Mouse (Mus musculus): ENCODE results near the gene Pabpn1. TPM values are rescaled to one million over a fixed set of nuclear protein-coding genes. Genes with fewer than 3 reads are reported as not detected.

The Pabpn1 gene
- polyA plus RNA-seq, 1 experiment: 168 TPM

DNA sequence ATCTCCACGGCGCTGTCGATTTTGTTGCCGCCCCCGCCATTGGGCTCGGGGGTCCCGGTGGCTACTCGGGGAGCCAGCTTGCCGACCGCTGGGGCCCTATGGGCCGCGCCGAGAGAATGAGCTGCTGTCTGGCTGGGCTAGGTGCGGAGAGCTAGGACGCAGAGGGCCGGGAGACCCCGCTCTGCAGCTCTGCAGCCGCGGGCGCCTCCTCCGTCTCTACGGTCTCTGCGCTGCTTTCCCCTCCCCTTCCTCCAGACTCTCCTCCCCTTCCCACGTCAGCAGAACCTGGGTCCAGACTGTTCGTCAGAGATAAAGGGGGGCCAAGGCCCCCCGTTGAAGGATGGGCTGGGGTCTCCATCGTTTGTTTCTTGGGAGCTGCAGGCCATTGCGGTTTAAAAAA lies 20.6 kb downstream of the Pabpn1 start, which contains the start of gene Slc22a17:
Gene Slc22a17 (minus strand): TSS at position 247 of the 400 bp plus-strand sequence.
- Histone ChIP-seq H3K27ac (ENCODE audit: insufficient read depth, low read length) (no peak within 1 kb of the TSS), H3K4me3 (ENCODE audit: insufficient read depth, low read length) (peak within 1 kb of the TSS; percentile 67), H3K4me1 (ENCODE audit: control insufficient read depth, insufficient read depth, low read length) (no peaks in the 10 kb centered on the region)
- TF ChIP-seq CTCF (IDR thresholded peaks at IDR 0.05; ENCODE audit: borderline replicate concordance, insufficient read depth, low read length) (no peak), POLR2A (IDR thresholded peaks at IDR 0.05; ENCODE audit: low read depth, low read length) (peak; percentile 96)

DNA sequence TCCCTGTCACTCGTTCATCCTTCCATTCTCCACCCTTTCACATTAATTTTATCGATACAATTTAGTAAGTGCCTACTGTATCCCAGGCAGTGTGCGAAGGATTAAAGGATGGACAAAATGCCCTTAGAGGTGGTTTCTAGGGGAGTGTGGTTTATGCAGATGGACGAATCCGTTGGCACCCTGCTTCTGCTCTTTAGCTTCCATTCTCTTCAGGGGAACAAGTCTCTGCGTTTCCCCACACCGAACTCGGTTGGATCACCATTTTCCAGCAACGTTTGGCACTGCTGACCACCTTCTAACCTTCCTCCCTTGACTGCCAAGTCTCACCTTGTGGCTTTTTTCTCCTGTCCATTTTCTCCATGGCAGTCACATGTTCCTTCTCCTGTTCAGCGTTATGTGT lies 21.0 kb downstream of the Pabpn1 start:
- Histone ChIP-seq H3K4me3 (ENCODE audit: insufficient read depth, low read length) (peak overlapping the region; percentile 67), H3K27ac (ENCODE audit: insufficient read depth, low read length) (no peak overlapping the region), H3K4me1 (ENCODE audit: control insufficient read depth, insufficient read depth, low read length) (no peaks in the 10 kb centered on the region)
- no peak for TF ChIP-seq POLR2A (IDR thresholded peaks at IDR 0.05; ENCODE audit: low read depth, low read length)
- TF ChIP-seq CTCF (IDR thresholded peaks at IDR 0.05; ENCODE audit: borderline replicate concordance, insufficient read depth, low read length): no peak

DNA sequence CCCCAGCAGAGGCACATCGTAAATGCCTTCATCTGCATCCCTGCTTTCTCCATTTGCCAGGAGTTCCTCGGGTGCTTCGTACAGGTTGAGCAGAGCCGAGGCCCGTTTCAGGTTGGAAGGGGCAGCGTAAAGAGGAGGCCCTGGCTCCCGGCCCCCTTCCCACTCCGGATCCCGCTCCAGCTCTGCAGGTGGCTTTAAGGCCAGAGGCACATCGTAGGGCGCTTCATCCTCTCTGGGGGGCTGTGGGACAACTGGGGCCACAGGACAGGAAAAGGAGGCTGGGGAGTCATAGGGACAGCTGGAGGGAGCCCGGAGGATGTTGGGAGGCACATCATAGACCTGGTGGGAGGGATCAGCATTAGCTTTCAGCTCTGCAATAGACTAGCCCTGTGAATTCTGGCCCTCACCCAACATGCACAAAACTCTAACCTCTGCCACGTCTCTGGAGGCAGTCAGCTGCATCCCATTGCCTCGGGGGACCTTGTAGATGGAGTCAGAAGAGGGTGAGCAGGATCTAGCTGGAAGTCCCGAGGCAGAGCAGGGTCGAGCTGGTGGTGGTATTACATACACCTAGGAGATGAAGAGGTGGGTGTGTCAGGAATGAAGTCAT lies 27.9 kb downstream of the Pabpn1 start:
- Histone ChIP-seq H3K4me1 (ENCODE audit: control insufficient read depth, insufficient read depth, low read length) (no peaks in the 10 kb centered on the region), H3K4me3 (ENCODE audit: insufficient read depth, low read length) (no peak overlapping the region), H3K27ac (ENCODE audit: insufficient read depth, low read length) (no peak overlapping the region)
- TF ChIP-seq CTCF (IDR thresholded peaks at IDR 0.05; ENCODE audit: borderline replicate concordance, insufficient read depth, low read length): no peak
- no peak for TF ChIP-seq POLR2A (IDR thresholded peaks at IDR 0.05; ENCODE audit: low read depth, low read length)

DNA sequence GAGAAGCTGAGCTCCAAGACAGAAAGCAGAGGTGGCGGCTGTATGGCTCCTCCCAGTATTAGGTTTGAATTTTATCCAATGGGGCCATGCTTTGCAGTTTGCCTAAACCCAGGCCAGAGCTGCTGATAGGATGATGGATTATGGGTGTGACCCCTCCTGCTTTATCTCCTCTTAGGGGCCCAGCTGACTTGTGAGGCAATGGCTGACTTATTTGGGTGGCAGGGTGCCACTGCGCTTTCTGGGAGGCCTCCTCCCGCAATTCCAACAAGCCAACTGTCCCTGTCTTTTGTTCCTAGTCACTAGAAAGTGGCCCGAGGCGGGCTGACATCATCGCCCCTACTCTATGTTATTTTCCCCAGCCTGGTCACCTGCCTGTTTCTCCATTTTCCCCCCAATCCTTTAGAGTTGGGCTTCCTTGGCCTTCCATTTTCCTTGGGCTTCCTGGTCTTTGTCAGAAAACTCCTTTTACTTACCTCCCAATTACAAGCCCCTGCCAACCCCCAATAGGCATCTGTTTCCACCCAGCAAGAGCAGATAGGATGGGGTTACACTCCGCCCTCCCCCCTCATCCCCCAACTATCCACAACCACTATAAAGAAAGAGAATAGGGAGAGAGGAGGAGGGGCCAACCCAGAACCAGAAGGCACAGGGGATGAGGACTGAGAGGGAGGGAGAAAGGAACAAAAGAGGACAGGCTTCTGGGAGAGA lies 32.5 kb downstream of the Pabpn1 start:
- Histone ChIP-seq H3K4me3 (ENCODE audit: insufficient read depth, low read length) (peak overlapping the region; percentile 8; the same call in 1 of the 2 replicates), H3K4me1 (ENCODE audit: control insufficient read depth, insufficient read depth, low read length) (no peaks in the 10 kb centered on the region), H3K27ac (ENCODE audit: insufficient read depth, low read length) (peak overlapping the region; percentile 83)
- TF ChIP-seq POLR2A (IDR thresholded peaks at IDR 0.05; ENCODE audit: low read depth, low read length) (peak; percentile 58), CTCF (IDR thresholded peaks at IDR 0.05; ENCODE audit: borderline replicate concordance, insufficient read depth, low read length) (no peak)

DNA sequence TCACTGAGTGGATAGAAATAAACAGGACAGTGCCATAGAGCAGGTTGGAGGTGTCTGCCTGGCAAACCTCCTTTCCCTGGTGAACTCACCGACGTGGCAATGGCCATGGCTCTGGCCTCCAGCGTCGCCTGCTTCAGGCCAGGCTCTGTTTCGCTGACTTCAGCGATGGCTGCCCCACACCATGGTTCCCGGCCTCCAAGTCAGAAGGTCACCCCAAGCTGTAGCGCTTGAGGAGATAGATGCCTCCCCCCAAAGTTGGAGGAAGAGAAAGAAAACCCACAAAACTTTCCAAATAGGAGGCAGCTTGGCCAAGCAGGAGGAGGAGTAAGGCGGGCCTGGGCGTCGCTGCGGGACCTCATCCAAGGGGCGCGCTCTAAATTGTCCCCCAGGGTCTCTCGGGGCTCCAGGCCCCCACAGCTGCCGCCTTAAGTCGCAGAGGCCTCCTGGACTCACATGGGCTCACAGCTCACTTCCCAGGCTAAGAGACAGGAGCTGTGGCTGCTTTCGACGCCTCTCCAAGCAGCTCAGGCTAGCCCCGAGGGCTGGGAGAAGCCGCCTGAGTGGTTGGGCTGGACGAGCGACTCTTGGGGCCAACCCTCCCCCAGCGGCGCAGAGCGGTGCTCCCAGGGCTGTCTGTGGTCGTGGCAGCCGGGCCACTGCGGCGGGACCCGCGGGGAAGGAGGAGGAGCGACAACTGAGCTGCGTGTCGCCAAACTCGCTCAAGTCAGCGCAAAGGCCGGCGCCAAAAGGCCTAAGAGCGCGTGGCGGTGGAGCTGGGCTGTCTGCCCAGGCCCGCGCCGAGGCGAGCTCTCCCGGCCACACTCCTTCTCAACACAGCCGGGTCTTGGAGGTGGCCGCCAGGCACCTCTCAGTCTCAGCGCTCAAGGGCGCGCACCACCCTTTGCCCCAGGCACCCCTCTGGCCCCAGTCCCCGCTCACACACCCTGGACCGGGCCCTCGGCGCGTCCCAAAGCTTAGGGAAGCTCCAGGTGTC lies 33.3 kb downstream of the Pabpn1 start, which contains the start of gene Efs:
Gene Efs (minus strand): TSS at position 778 of the 994 bp plus-strand sequence.
- H3K4me3 ChIP-seq (ENCODE audit: insufficient read depth, low read length): peak within 1 kb of the TSS; percentile 18
- no peak for TF ChIP-seq CTCF (IDR thresholded peaks at IDR 0.05; ENCODE audit: borderline replicate concordance, insufficient read depth, low read length)
- peak; percentile 75 for TF ChIP-seq POLR2A (IDR thresholded peaks at IDR 0.05; ENCODE audit: low read depth, low read length)
- peak within 1 kb of the TSS; percentile 83 for H3K27ac ChIP-seq (ENCODE audit: insufficient read depth, low read length)
- peaks cover 6% of the 10 kb centered on the region; the same call in 1 of the 2 replicates for H3K4me1 ChIP-seq (ENCODE audit: control insufficient read depth, insufficient read depth, low read length)

DNA sequence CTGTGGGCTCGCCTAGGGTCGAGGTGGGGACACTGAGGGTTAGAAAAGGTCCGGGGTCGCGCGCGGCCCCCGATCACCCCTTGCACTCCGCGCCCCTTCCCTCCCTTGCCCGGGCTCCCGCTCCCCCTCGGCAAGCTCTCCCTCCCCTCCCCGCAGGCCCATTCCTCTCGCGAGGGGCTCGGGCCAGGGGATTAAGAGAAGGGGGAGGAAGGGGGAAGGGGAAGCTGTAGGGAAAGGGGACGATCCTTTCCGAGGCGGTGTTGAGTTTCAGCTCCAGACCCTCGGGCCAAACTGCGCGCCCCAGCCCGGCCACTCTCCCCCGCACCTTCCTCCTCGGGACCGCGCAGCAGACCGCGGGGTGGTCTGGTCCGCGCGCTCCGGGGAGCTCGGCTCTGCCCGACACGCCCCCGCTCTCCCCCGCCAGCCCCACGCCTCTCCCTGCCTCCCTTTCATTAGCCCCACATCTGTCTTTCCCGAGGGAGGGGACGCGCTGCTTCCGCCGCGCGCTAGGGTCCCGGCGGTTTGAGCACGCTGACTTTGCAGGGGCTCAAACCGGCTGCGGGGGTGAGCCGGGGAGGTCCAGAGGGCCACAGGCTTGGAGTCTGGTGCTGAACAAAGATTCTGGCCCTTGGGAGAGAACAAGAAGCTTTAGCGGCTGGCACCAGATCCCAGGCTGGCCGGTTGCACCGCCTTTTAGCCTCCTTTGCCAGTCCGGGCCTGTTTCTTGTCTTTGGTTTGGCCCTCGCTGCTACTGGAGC lies 34.3 kb downstream of the Pabpn1 start:
- Histone ChIP-seq H3K4me1 (ENCODE audit: control insufficient read depth, insufficient read depth, low read length) (peaks cover 6% of the 10 kb centered on the region; the same call in 1 of the 2 replicates), H3K4me3 (ENCODE audit: insufficient read depth, low read length) (peak overlapping the region; percentile 18), H3K27ac (ENCODE audit: insufficient read depth, low read length) (peak overlapping the region; percentile 83)
- TF ChIP-seq CTCF (IDR thresholded peaks at IDR 0.05; ENCODE audit: borderline replicate concordance, insufficient read depth, low read length) (no peak), POLR2A (IDR thresholded peaks at IDR 0.05; ENCODE audit: low read depth, low read length) (peak; percentile 24)

DNA sequence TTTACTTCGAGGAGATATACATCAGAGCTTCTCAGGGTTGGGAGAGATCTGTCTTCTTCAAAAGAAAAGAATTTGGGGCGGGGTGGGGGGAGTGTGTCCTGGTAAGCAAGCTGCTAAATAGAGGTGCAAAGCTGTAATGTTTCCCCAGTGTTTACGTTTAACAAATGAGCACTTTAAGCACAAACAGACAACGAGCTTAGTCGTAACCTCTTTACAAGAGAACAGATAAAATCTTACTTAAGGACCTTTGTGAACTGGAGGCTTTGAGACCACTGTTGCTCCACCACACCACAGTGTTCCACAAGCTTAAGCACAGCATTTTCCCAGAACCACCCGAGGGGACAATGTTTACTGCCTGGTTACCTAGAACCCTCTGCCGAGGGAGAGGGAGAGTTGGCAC lies 35.0 kb downstream of the Pabpn1 start:
- peaks cover 6% of the 10 kb centered on the region; the same call in 1 of the 2 replicates for H3K4me1 ChIP-seq (ENCODE audit: control insufficient read depth, insufficient read depth, low read length)

DNA sequence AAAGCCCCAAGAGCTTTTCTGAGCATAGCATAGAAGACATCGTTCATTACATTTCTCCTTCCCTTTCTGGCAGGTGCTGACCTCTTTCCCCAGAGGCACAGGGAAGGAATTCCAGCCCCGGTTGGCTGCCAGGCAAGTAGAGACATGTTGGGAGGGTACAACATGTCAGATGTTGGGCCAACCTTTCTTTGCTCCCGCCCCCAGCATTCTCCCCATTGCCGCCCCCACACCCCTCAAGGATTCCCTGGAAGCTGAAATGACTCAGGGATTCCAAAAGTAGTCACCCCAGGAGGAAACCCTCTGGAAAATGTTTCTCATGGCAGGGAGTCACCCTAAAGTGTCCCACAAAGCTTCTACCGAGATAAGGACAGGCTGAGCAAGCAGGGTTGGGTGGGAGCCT lies 37.5 kb downstream of the Pabpn1 start:
- TF ChIP-seq POLR2A (IDR thresholded peaks at IDR 0.05; ENCODE audit: low read depth, low read length) (no peak), CTCF (IDR thresholded peaks at IDR 0.05; ENCODE audit: borderline replicate concordance, insufficient read depth, low read length) (no peak)
- H3K27ac ChIP-seq (ENCODE audit: insufficient read depth, low read length): peak overlapping the region; percentile 50; the same call in 1 of the 2 replicates
- no peak overlapping the region for H3K4me3 ChIP-seq (ENCODE audit: insufficient read depth, low read length)
- peaks cover 6% of the 10 kb centered on the region; the same call in 1 of the 2 replicates for H3K4me1 ChIP-seq (ENCODE audit: control insufficient read depth, insufficient read depth, low read length)

More for the DNA sequence above, 35.0 kb downstream of the Pabpn1 start:
- TF ChIP-seq CTCF (IDR thresholded peaks at IDR 0.05; ENCODE audit: borderline replicate concordance, insufficient read depth, low read length) (no peak), POLR2A (IDR thresholded peaks at IDR 0.05; ENCODE audit: low read depth, low read length) (no peak)
- H3K27ac ChIP-seq (ENCODE audit: insufficient read depth, low read length): peak overlapping the region; percentile 83
- H3K4me3 ChIP-seq (ENCODE audit: insufficient read depth, low read length): no peak overlapping the region
